Mouse (Mus musculus): ENCODE data around the gene Pgs1. TPM values are rescaled to one million over a fixed set of nuclear protein-coding genes. Genes with fewer than 3 reads are reported as not detected.

The Pgs1 gene
- polyA plus RNA-seq, 1 experiment from 2014 or later: 29.6 TPM

GRCm38 (mm10) chr11:118067588-118067987 is 81.5 kb downstream of the Pgs1 start:
- Histone ChIP-seq H3K4me3 (replicated peaks; ENCODE audit: low read depth, low read length) (no peak overlapping the region), H3K9me3 (replicated peaks; ENCODE audit: low read length) (no peaks in the 10 kb centered on the region), H3K9ac (ENCODE audit: low read depth, low read length) (no peak overlapping the region), H3K36me3 (ENCODE audit: insufficient read depth, low read length) (no peaks in the 10 kb centered on the region), H3K4me2 (ENCODE audit: low read length) (no peak overlapping the region), H3K27me3 (ENCODE audit: insufficient read depth, low read length) (no peaks in the 10 kb centered on the region), H3K4me1 (replicated peaks; ENCODE audit: insufficient read depth, low read length) (peaks cover 7% of the 10 kb centered on the region), H3K27ac (no peak overlapping the region)
- no peak for TF ChIP-seq CTCF (IDR thresholded peaks at IDR 0.05; ENCODE audit: low read depth)
- DNase-seq (ENCODE audit: low spot score): no peak
- WGBS: 79% methylated on average over 8 of the region's 8 CpGs
- ATAC-seq (replicated peaks; ENCODE audit: low FRiP score, low read depth): no peak

- 20% methylated on average over 16 of the region's 16 CpGs for WGBS
- Histone ChIP-seq H3K4me3 (replicated peaks; ENCODE audit: low read depth, low read length) (no peak overlapping the region), H3K9ac (ENCODE audit: low read depth, low read length) (no peak overlapping the region), H3K27ac (no peak overlapping the region), H3K27me3 (ENCODE audit: insufficient read depth, low read length) (no peaks in the 10 kb centered on the region), H3K4me2 (ENCODE audit: low read length) (no peak overlapping the region), H3K9me3 (replicated peaks; ENCODE audit: low read length) (no peaks in the 10 kb centered on the region), H3K36me3 (ENCODE audit: insufficient read depth, low read length) (no peaks in the 10 kb centered on the region), H3K4me1 (replicated peaks; ENCODE audit: insufficient read depth, low read length) (peaks cover 7% of the 10 kb centered on the region)
- ATAC-seq (replicated peaks; ENCODE audit: low FRiP score, low read depth): no peak
- TF ChIP-seq CTCF (IDR thresholded peaks at IDR 0.05; ENCODE audit: low read depth): no peak
- peak; percentile 31 for DNase-seq (ENCODE audit: low spot score)
Observed at GRCm38 (mm10) chr11:118068812-118069332, 82.8 kb downstream of the Pgs1 start.

GRCm38 (mm10) chr11:118071227-118071912 is 85.3 kb downstream of the Pgs1 start:
- peak overlapping the region; percentile 51; the same call in 1 of the 2 replicates for H3K27ac ChIP-seq
- ATAC-seq (replicated peaks; ENCODE audit: low FRiP score, low read depth) (no peak), DNase-seq (ENCODE audit: low spot score) (peak; percentile 78)
- no peaks in the 10 kb centered on the region for H3K27me3 ChIP-seq (ENCODE audit: insufficient read depth, low read length)
- no peaks in the 10 kb centered on the region for H3K36me3 ChIP-seq (ENCODE audit: insufficient read depth, low read length)
- no peak for TF ChIP-seq CTCF (IDR thresholded peaks at IDR 0.05; ENCODE audit: low read depth)
- WGBS: 33% methylated on average over 11 of the region's 11 CpGs
- no peak overlapping the region for H3K4me2 ChIP-seq (ENCODE audit: low read length)
- H3K4me3 ChIP-seq (replicated peaks; ENCODE audit: low read depth, low read length): no peak overlapping the region
- H3K4me1 ChIP-seq (replicated peaks; ENCODE audit: insufficient read depth, low read length): peaks cover 7% of the 10 kb centered on the region
- H3K9ac ChIP-seq (ENCODE audit: low read depth, low read length): no peak overlapping the region; the same call in 1 of the 2 replicates
- no peaks in the 10 kb centered on the region for H3K9me3 ChIP-seq (replicated peaks; ENCODE audit: low read length)

Small RNAs within 50 kb of the gene (microRNA-seq; reads per million reads assigned to microRNA genes)
- gene Mir6933: not detected

Other genes with a start within 250 kb of the Pgs1 start
- 2.3 and 3.6 TPM in 2 replicates for gene Tmc8, start 204.2 kb upstream of the Pgs1 start, polyA plus RNA-seq (2015; fragmentation: Nextera tagmentation; extraction: Ambion mirVana)
- 38.8 and 39.2 TPM in 2 replicates for gene Tmc6, start 204.1 kb upstream of the Pgs1 start, polyA plus RNA-seq (2015; fragmentation: Nextera tagmentation; extraction: Ambion mirVana)
- not detected in 2 replicates for gene 6030468B19Rik, start 188.6 kb upstream of the Pgs1 start, polyA plus RNA-seq (2015; fragmentation: Nextera tagmentation; extraction: Ambion mirVana)
- 0.19 and 0.21 TPM in 2 replicates for gene Gm20708, start 176.6 kb upstream of the Pgs1 start, polyA plus RNA-seq (2015; fragmentation: Nextera tagmentation; extraction: Ambion mirVana)
- 107 and 115 TPM in 2 replicates for gene Syngr2, start 176.6 kb upstream of the Pgs1 start, polyA plus RNA-seq (2015; fragmentation: Nextera tagmentation; extraction: Ambion mirVana)
- gene Afmid, start 160.4 kb upstream of the Pgs1 start, polyA plus RNA-seq (2015; fragmentation: Nextera tagmentation; extraction: Ambion mirVana): 4.5 and 5.4 TPM in 2 replicates
- gene Tk1, start 160.2 kb upstream of the Pgs1 start, polyA plus RNA-seq (2015; fragmentation: Nextera tagmentation; extraction: Ambion mirVana): 51.6 and 64.0 TPM in 2 replicates
- gene Birc5, start 137.0 kb upstream of the Pgs1 start, polyA plus RNA-seq (2015; fragmentation: Nextera tagmentation; extraction: Ambion mirVana): 145 and 155 TPM in 2 replicates
- not detected in 2 replicates for gene Tmem235, start 125.5 kb upstream of the Pgs1 start, polyA plus RNA-seq (2015; fragmentation: Nextera tagmentation; extraction: Ambion mirVana)
- gene Tha1, start 112.8 kb upstream of the Pgs1 start, polyA plus RNA-seq (2015; fragmentation: Nextera tagmentation; extraction: Ambion mirVana): 6.4 and 7.1 TPM in 2 replicates
- gene Socs3, start 16.2 kb upstream of the Pgs1 start, polyA plus RNA-seq (2015; fragmentation: Nextera tagmentation; extraction: Ambion mirVana): 11.7 and 14.4 TPM in 2 replicates
- 0.08 and 0.12 TPM in 2 replicates for gene Dnah17, start 144.3 kb downstream of the Pgs1 start, polyA plus RNA-seq (2015; fragmentation: Nextera tagmentation; extraction: Ambion mirVana)

All from kidney, postnatal 0 days (tissue).